ENCODE assay signal across 7 mouse cellular contexts in the genomic region with DNA sequence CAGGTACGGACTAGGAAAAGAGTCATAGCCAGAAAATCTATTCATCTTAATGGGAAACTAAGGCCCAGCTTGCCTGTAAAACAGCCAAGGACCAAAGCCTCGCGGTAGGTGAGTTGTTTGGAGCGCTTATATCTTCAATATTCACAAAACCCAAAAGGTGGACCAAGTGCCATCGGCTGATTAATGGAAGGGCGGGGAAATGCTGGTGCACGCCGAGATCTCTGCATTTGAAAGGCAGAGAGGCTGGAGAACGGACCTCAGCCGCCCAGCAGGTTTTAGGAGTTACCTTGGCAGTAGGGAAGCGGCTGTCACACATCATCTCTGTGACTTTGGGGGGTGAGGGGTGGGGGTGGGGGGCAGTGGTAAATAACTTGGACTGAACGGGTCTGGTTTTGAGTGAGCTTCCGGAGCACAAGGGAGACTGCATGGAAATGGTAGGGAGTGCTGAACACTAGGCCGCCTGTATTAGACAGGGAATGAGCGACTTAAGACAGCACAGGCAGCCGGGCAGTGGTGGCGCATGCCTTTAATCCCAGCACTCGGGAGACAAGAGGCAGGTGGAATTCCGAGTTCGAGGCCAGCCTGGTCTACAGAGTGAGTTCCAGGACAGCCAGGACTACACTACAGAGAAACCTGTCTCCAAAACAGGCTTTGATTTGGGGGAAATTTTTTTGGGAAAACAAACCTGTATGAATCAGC. TPM values are rescaled to one million over a fixed set of nuclear protein-coding genes. Genes with fewer than 3 reads are reported as not detected.
DNase-seq lines count a peak whose midpoint lies in the region; ATAC-seq and TF ChIP-seq lines count a peak whose summit lies in the region.

No protein-coding gene starts in this region.

- no peak overlapping the region for H3K27ac ChIP-seq in neural tube, embryonic 11.5 days (ENCODE audit: low read depth, low read length)
- peak overlapping the region; percentile 61 for H3K27ac ChIP-seq in intestine, postnatal 0 days (ENCODE audit: low read depth, low read length)
- no peak overlapping the region for H3K27ac ChIP-seq in olfactory bulb, adult 2 months (ENCODE audit: insufficient read depth, low read depth, low read length)

- 0 out of 2 replicates have a peak, but pooled peaks cover 5% of the 10 kb centered on the region for H3K4me1 ChIP-seq in neural tube, embryonic 11.5 days (ENCODE audit: control insufficient read depth, insufficient read depth, low read length)
- no peaks in the 10 kb centered on the region for H3K4me1 ChIP-seq in intestine, postnatal 0 days (replicated peaks; ENCODE audit: control insufficient read depth, insufficient read depth, low read length)
- H3K4me1 ChIP-seq in olfactory bulb, adult 2 months (ENCODE audit: control insufficient read depth, insufficient read depth, low read length) = peaks cover 8% of the 10 kb centered on the region

- 8% methylated on average over 20 of the region's 20 CpGs for WGBS in neural tube, embryonic 11.5 days
- 5% methylated on average over 20 of the region's 20 CpGs for WGBS in intestine, postnatal 0 days
- WGBS in olfactory bulb, adult 2 months = 6% methylated on average over 20 of the region's 20 CpGs

- no peaks in the 10 kb centered on the region for H3K9me3 ChIP-seq in neural tube, embryonic 11.5 days (ENCODE audit: control insufficient read depth, low read length)
- H3K9me3 ChIP-seq in intestine, postnatal 0 days (ENCODE audit: control insufficient read depth) = no peaks in the 10 kb centered on the region

- TF ChIP-seq CTCF in intestine, postnatal 0 days (IDR thresholded peaks at IDR 0.05; ENCODE audit: low read depth) = no peak
- TF ChIP-seq CTCF in olfactory bulb, adult 2 months (IDR thresholded peaks at IDR 0.05; ENCODE audit: insufficient read depth, low read depth, low read length) = no peak

- no peaks in the 10 kb centered on the region for H3K27me3 ChIP-seq in neural tube, embryonic 11.5 days (ENCODE audit: control insufficient read depth, insufficient read depth, low read length)
- no peaks in the 10 kb centered on the region for H3K27me3 ChIP-seq in intestine, postnatal 0 days (replicated peaks; ENCODE audit: control insufficient read depth, insufficient read depth, low read length)

- H3K36me3 ChIP-seq in neural tube, embryonic 11.5 days (ENCODE audit: control insufficient read depth, insufficient read depth, low read length) = peaks cover 18% of the 10 kb centered on the region
- peaks cover 43% of the 10 kb centered on the region for H3K36me3 ChIP-seq in intestine, postnatal 0 days (ENCODE audit: control insufficient read depth, insufficient read depth)

- DNase-seq in neural tube, embryonic 11.5 days (ENCODE audit: low spot score) = no peak
- DNase-seq in neural tube, embryonic 10.5 days (ENCODE audit: extremely low spot score, low spot score) = no peak
- peak; percentile 11 for DNase-seq in embryo, embryonic 9.5 days (ENCODE audit: extremely low spot score)
- no peak for DNase-seq in cerebellum, postnatal 36 days
- DNase-seq in urinary bladder, postnatal 4 days (ENCODE audit: low spot score in 2 of 2) = no peak

- ATAC-seq in neural tube, embryonic 11.5 days (ENCODE audit: insufficient read depth, low FRiP score, low TSS enrichment) = peak; percentile 7; the same call in 1 of the 2 replicates
- peak; percentile 21 for ATAC-seq in intestine, postnatal 0 days

- peak overlapping the region; percentile 66 for H3K9ac ChIP-seq in neural tube, embryonic 11.5 days (ENCODE audit: low read length)
- H3K9ac ChIP-seq in intestine, postnatal 0 days (ENCODE audit: low read depth, low read length) = peak overlapping the region; percentile 76

- H3K4me3 ChIP-seq in neural tube, embryonic 11.5 days (ENCODE audit: low read depth, low read length) = peak overlapping the region; percentile 70
- H3K4me3 ChIP-seq in intestine, postnatal 0 days (ENCODE audit: low read depth, low read length) = peak overlapping the region; percentile 78
- peak overlapping the region; percentile 74 for H3K4me3 ChIP-seq in olfactory bulb, adult 2 months (ENCODE audit: insufficient read depth, low read depth, low read length)

- TF ChIP-seq POLR2A in olfactory bulb, adult 2 months (IDR thresholded peaks at IDR 0.05; ENCODE audit: insufficient read depth, low read depth, low read length) = no peak; the same call in 1 of the 2 replicates

- peak overlapping the region; percentile 61 for H3K4me2 ChIP-seq in neural tube, embryonic 11.5 days (ENCODE audit: low read depth)
- H3K4me2 ChIP-seq in intestine, postnatal 0 days (replicated peaks; ENCODE audit: low read depth) = peak overlapping the region; percentile 83

RNA-seq across cellular contexts. Expression of a gene that starts 0.5 kb away (rescaled TPM):
- polyA plus RNA-seq in neural tube, embryonic 11.5 days (2014; fragmentation: Nextera tagmentation; extraction: Ambion mirVana) = 21.1 and 25.9 TPM in 2 replicates
- 11.0 and 12.6 TPM in 2 replicates for polyA plus RNA-seq in intestine, postnatal 0 days (2015; fragmentation: Nextera tagmentation; extraction: Ambion mirVana)
- not detected in 2 replicates for polyA plus RNA-seq in olfactory bulb, adult 2 months (2012; ENCODE audit: insufficient read depth, insufficient read length, low replicate concordance, missing spikeins)

RNA-seq across cellular contexts. Expression of a gene that starts 0.6 kb away (rescaled TPM):
- 40.5 and 45.3 TPM in 2 replicates for polyA plus RNA-seq in neural tube, embryonic 11.5 days (2014; fragmentation: Nextera tagmentation; extraction: Ambion mirVana)
- 7.5 and 7.8 TPM in 2 replicates for polyA plus RNA-seq in intestine, postnatal 0 days (2015; fragmentation: Nextera tagmentation; extraction: Ambion mirVana)
- polyA plus RNA-seq in olfactory bulb, adult 2 months (2012; ENCODE audit: insufficient read depth, insufficient read length, low replicate concordance, missing spikeins) = not detected in 2 replicates

RNA-seq across cellular contexts. Expression of a gene that starts 20.0 kb away (rescaled TPM):
- polyA plus RNA-seq in neural tube, embryonic 11.5 days (2014; fragmentation: Nextera tagmentation; extraction: Ambion mirVana) = 236 and 251 TPM in 2 replicates
- polyA plus RNA-seq in intestine, postnatal 0 days (2015; fragmentation: Nextera tagmentation; extraction: Ambion mirVana) = 152 and 169 TPM in 2 replicates
- polyA plus RNA-seq in olfactory bulb, adult 2 months (2012; ENCODE audit: insufficient read depth, insufficient read length, low replicate concordance, missing spikeins) = not detected in 2 replicates

RNA-seq across cellular contexts. Expression of a gene that starts 34.1 kb away (rescaled TPM):
- 7.6 and 10.6 TPM in 2 replicates for polyA plus RNA-seq in neural tube, embryonic 11.5 days (2014; fragmentation: Nextera tagmentation; extraction: Ambion mirVana)
- 4.3 and 5.1 TPM in 2 replicates for polyA plus RNA-seq in intestine, postnatal 0 days (2015; fragmentation: Nextera tagmentation; extraction: Ambion mirVana)
- not detected in 2 replicates for polyA plus RNA-seq in olfactory bulb, adult 2 months (2012; ENCODE audit: insufficient read depth, insufficient read length, low replicate concordance, missing spikeins)

RNA-seq across cellular contexts. Expression of a gene that starts 52.7 kb away (rescaled TPM):
- polyA plus RNA-seq in neural tube, embryonic 11.5 days (2014; fragmentation: Nextera tagmentation; extraction: Ambion mirVana) = 4.7 and 4.9 TPM in 2 replicates
- polyA plus RNA-seq in intestine, postnatal 0 days (2015; fragmentation: Nextera tagmentation; extraction: Ambion mirVana) = 8.1 and 8.7 TPM in 2 replicates
- not detected in 2 replicates for polyA plus RNA-seq in olfactory bulb, adult 2 months (2012; ENCODE audit: insufficient read depth, insufficient read length, low replicate concordance, missing spikeins)

Comparison
In these comparisons a context has a peak if more than half of its experiments do, and no peak if none do; other contexts are left out.
1. RNA of a gene that starts 0.5 kb away (polyA plus RNA-seq): 21.1 to 25.9 TPM in neural tube, embryonic 11.5 days and 11.0 to 12.6 TPM in intestine, postnatal 0 days; not detected in olfactory bulb, adult 2 months; every median in the first group is over 10 times any median in the second.
2. RNA of a gene that starts 20.0 kb away (polyA plus RNA-seq): 236 to 251 TPM in neural tube, embryonic 11.5 days and 152 to 169 TPM in intestine, postnatal 0 days; not detected in olfactory bulb, adult 2 months; every median in the first group is over 100 times any median in the second.
3. Peak in every context shown above with its lines, with median percentiles within 50 percentile points of each other: H3K4me3 ChIP-seq.